In genomic region chr12:54985257-54986051, GRCm38 (mm10) we compare ENCODE assay signal across 8 mouse cellular contexts. TPM values are rescaled to one million over a fixed set of nuclear protein-coding genes. Genes with fewer than 3 reads are reported as not detected.
DNase-seq lines count a peak whose midpoint lies in the region; ATAC-seq and TF ChIP-seq lines count a peak whose summit lies in the region.

No protein-coding gene starts in this region.

- under 1% methylated on average over 78 of the region's 117 CpGs for WGBS in forebrain, embryonic 12.5 days

- peaks cover 48% of the 10 kb centered on the region for H3K27me3 ChIP-seq in E14TG2a.4 (ENCODE audit: insufficient read depth, low read length)
- no peaks in the 10 kb centered on the region for H3K27me3 ChIP-seq in forebrain, embryonic 12.5 days

- peak overlapping the region; percentile 93 for H3K27ac ChIP-seq in brown adipose tissue, adult 24 weeks (replicated peaks; ENCODE audit: low read depth, low read length)
- peak overlapping the region; percentile 92 for H3K27ac ChIP-seq in forebrain, embryonic 12.5 days

- intact Hi-C loops in heart, postnatal 10 days (cut with DNase I), result loop anchor here (10.0 kb wide), 1 partner anchor 459 kb away; no protein-coding TSS in a partner anchor

- H3K4me2 ChIP-seq in forebrain, embryonic 12.5 days, result peak overlapping the region; percentile 89

- ATAC-seq in forebrain, embryonic 12.5 days (ENCODE audit: low FRiP score), result peak; percentile 76

- H3K4me3 ChIP-seq in E14TG2a.4 (replicated peaks; ENCODE audit: low read length), result peak overlapping the region; percentile 87
- peak overlapping the region; percentile 100 for H3K4me3 ChIP-seq in brown adipose tissue, adult 24 weeks (ENCODE audit: insufficient read depth, low read depth, low read length)
- H3K4me3 ChIP-seq in forebrain, embryonic 12.5 days (replicated peaks), result peak overlapping the region; percentile 95

- peaks cover 30% of the 10 kb centered on the region for H3K4me1 ChIP-seq in E14TG2a.4 (replicated peaks; ENCODE audit: low read depth, low read length)
- no peaks in the 10 kb centered on the region for H3K4me1 ChIP-seq in brown adipose tissue, adult 24 weeks (ENCODE audit: control insufficient read depth, insufficient read depth, insufficient read length, low read length)
- peaks cover 9% of the 10 kb centered on the region for H3K4me1 ChIP-seq in forebrain, embryonic 12.5 days

- no peak for TF ChIP-seq CTCF in E14TG2a.4 (conservative IDR thresholded peaks at IDR 0.05; ENCODE audit: low read length)

- H3K9me3 ChIP-seq in E14TG2a.4 (ENCODE audit: low read length), result no peaks in the 10 kb centered on the region
- H3K9me3 ChIP-seq in forebrain, embryonic 12.5 days, result no peaks in the 10 kb centered on the region

- DNase-seq in heart, postnatal 10 days, result peak; percentile 74 to 75
- peak; percentile 70 to 81 for DNase-seq in kidney, postnatal 4 days
- peak; percentile 61 for DNase-seq in lung, postnatal 14 days
- peak; percentile 64 for DNase-seq in ovary, postnatal 36 days (ENCODE audit: low spot score)
- DNase-seq in thymus, postnatal 36 days, result peak; percentile 66 to 71

- no peaks in the 10 kb centered on the region for H3K36me3 ChIP-seq in E14TG2a.4 (ENCODE audit: insufficient read depth, low read length)
- H3K36me3 ChIP-seq in forebrain, embryonic 12.5 days (replicated peaks), result peaks cover 8% of the 10 kb centered on the region; the same call in 1 of the 2 replicates

- peak overlapping the region; percentile 93 for H3K9ac ChIP-seq in forebrain, embryonic 12.5 days

RNA-seq across cellular contexts. Expression of gene Gm20403, which starts 0.9 kb away (rescaled TPM):
- polyA plus RNA-seq in brown adipose tissue, adult 24 weeks (2012; ENCODE audit: insufficient read depth, insufficient read length, missing spikeins), result not detected in 2 replicates
- polyA plus RNA-seq in forebrain, embryonic 12.5 days (2016; fragmentation: Nextera tagmentation; extraction: Ambion mirVana), result not detected in 2 replicates
- total RNA-seq in heart, postnatal 10 days (2021), result not detected

RNA-seq across cellular contexts. Expression of gene Baz1a, which starts 28.7 kb away (rescaled TPM):
- 3.6 and 6.3 TPM in 2 replicates for polyA plus RNA-seq in brown adipose tissue, adult 24 weeks (2012; ENCODE audit: insufficient read depth, insufficient read length, missing spikeins)
- 40.5 and 42.8 TPM in 2 replicates for polyA plus RNA-seq in forebrain, embryonic 12.5 days (2016; fragmentation: Nextera tagmentation; extraction: Ambion mirVana)
- total RNA-seq in heart, postnatal 10 days (2021), result 10 to 100 TPM; 11.8 to 13.5 TPM

Comparison
In these comparisons a context has a peak if more than half of its experiments do, and no peak if none do; other contexts are left out.
1. Peak in every context shown above with its lines: DNase-seq, ATAC-seq, H3K4me3 ChIP-seq and H3K27ac ChIP-seq.